Mouse (Mus musculus): ENCODE data around the gene Kdm1a.

GRCm38 (mm10) chr4:136587221-136587827 lies 15.2 kb downstream of the Kdm1a start:
- TF ChIP-seq POLR2A (IDR thresholded peaks at IDR 0.05; ENCODE audit: borderline replicate concordance, insufficient read depth, low read length) (no peak), CTCF (IDR thresholded peaks at IDR 0.05; ENCODE audit: borderline replicate concordance, insufficient read depth, low read depth, low read length) (no peak)

Data from cerebellum, adult 2 months (tissue).